8 mouse cellular contexts compared by ENCODE assay signal in genomic region chr4:76370041-76370880, GRCm38 (mm10).
DNase-seq lines count a peak whose midpoint lies in the region; ATAC-seq and TF ChIP-seq lines count a peak whose summit lies in the region.

No protein-coding gene starts in this region.

- no peak for TF ChIP-seq CTCF in liver, postnatal 0 days (IDR thresholded peaks at IDR 0.05; ENCODE audit: low read depth)

- 40% methylated on average over 4 of the region's 4 CpGs for WGBS in kidney, embryonic 16.5 days
- WGBS in stomach, embryonic 14.5 days, result 31% methylated on average over 4 of the region's 4 CpGs
- WGBS in liver, postnatal 0 days (ENCODE audit: insufficient replicate concordance), result 65% methylated on average over 4 of the region's 4 CpGs

- H3K4me3 ChIP-seq in kidney, embryonic 16.5 days (ENCODE audit: low read length), result no peak overlapping the region
- no peak overlapping the region for H3K4me3 ChIP-seq in stomach, embryonic 14.5 days (ENCODE audit: low read depth, low read length)
- no peak overlapping the region for H3K4me3 ChIP-seq in liver, postnatal 0 days (ENCODE audit: low read depth, low read length)

- no peaks in the 10 kb centered on the region for H3K36me3 ChIP-seq in kidney, embryonic 16.5 days (ENCODE audit: insufficient read depth, low read length)
- H3K36me3 ChIP-seq in stomach, embryonic 14.5 days (ENCODE audit: control insufficient read depth, insufficient read depth, low read length), result no peaks in the 10 kb centered on the region
- H3K36me3 ChIP-seq in liver, postnatal 0 days (replicated peaks; ENCODE audit: insufficient read depth, low read length), result no peaks in the 10 kb centered on the region

- H3K4me1 ChIP-seq in kidney, embryonic 16.5 days (ENCODE audit: insufficient read depth, low read length), result peaks cover 35% of the 10 kb centered on the region
- peaks cover 6% of the 10 kb centered on the region for H3K4me1 ChIP-seq in stomach, embryonic 14.5 days (ENCODE audit: control insufficient read depth, insufficient read depth, low read length)
- 0 out of 2 replicates have a peak, but pooled peaks cover 4% of the 10 kb centered on the region for H3K4me1 ChIP-seq in liver, postnatal 0 days (ENCODE audit: insufficient read depth)

- TF ChIP-seq EP300 in liver, postnatal 0 days (IDR thresholded peaks at IDR 0.05; ENCODE audit: low read depth), result no peak

- peak overlapping the region; percentile 39 for H3K4me2 ChIP-seq in kidney, embryonic 16.5 days (replicated peaks; ENCODE audit: low read depth, low read length)
- peak overlapping the region; percentile 13; the same call in 1 of the 2 replicates for H3K4me2 ChIP-seq in stomach, embryonic 14.5 days (replicated peaks; ENCODE audit: low read depth, low read length)
- no peak overlapping the region for H3K4me2 ChIP-seq in liver, postnatal 0 days (ENCODE audit: low read depth, low read length)

- H3K27ac ChIP-seq in kidney, embryonic 16.5 days (ENCODE audit: low read length), result peak overlapping the region; percentile 80
- H3K27ac ChIP-seq in stomach, embryonic 14.5 days (ENCODE audit: low read length), result peak overlapping the region; percentile 49
- no peak overlapping the region for H3K27ac ChIP-seq in liver, postnatal 0 days (ENCODE audit: low read depth)

- ATAC-seq in kidney, embryonic 16.5 days (ENCODE audit: low FRiP score, low TSS enrichment), result peak; percentile 72
- peak; percentile 56; the same call in 1 of the 2 replicates for ATAC-seq in stomach, embryonic 14.5 days (ENCODE audit: insufficient number of reproducible peaks, insufficient read depth, low FRiP score, low read depth)
- no peak for ATAC-seq in liver, postnatal 0 days

- peak; percentile 50 to 60 for DNase-seq in frontal cortex, adult 2 months (ENCODE audit: extremely low spot score in 1 of 2, low spot score in 1 of 2)
- DNase-seq in frontal cortex, postnatal 10 days (ENCODE audit: low spot score in 2 of 2), result no peak
- DNase-seq in embryo, embryonic 11 days, result peak; percentile 70
- DNase-seq in heart, adult 9 months (ENCODE audit: low spot score in 2 of 2), result peak; percentile 11 to 31
- peak; percentile 13 to 35 for DNase-seq in lung, adult 18-20 months
- DNase-seq in liver, postnatal 0 days, result no peak

- H3K9me3 ChIP-seq in kidney, embryonic 16.5 days (ENCODE audit: low read length), result no peaks in the 10 kb centered on the region
- H3K9me3 ChIP-seq in stomach, embryonic 14.5 days (ENCODE audit: control insufficient read depth, low read depth, low read length), result no peaks in the 10 kb centered on the region
- H3K9me3 ChIP-seq in liver, postnatal 0 days (ENCODE audit: low read length), result no peaks in the 10 kb centered on the region

- H3K27me3 ChIP-seq in kidney, embryonic 16.5 days (ENCODE audit: insufficient read depth, low read length), result no peaks in the 10 kb centered on the region
- no peaks in the 10 kb centered on the region for H3K27me3 ChIP-seq in stomach, embryonic 14.5 days (ENCODE audit: control insufficient read depth, insufficient read depth, low read length)
- H3K27me3 ChIP-seq in liver, postnatal 0 days (ENCODE audit: insufficient read depth, low read length), result no peaks in the 10 kb centered on the region

- H3K9ac ChIP-seq in kidney, embryonic 16.5 days (replicated peaks; ENCODE audit: low read length), result 0 out of 2 replicates have a peak overlapping the region, but pooled peaks have one; percentile 31
- H3K9ac ChIP-seq in stomach, embryonic 14.5 days (replicated peaks; ENCODE audit: low read depth, low read length), result no peak overlapping the region
- no peak overlapping the region for H3K9ac ChIP-seq in liver, postnatal 0 days (replicated peaks)

Comparison
In these comparisons a context has a peak if more than half of its experiments do, and no peak if none do; other contexts are left out.
1. DNase-seq: peak in frontal cortex, adult 2 months (2 of 2), embryo, embryonic 11 days (single experiment), heart, adult 9 months (2 of 2) and lung, adult 18-20 months (2 of 2); none in frontal cortex, postnatal 10 days (0 of 2) and liver, postnatal 0 days (single experiment).